Mouse (Mus musculus) gastrocnemius, postnatal 14 days (tissue): ENCODE measurements around the gene C87436. TPM values are rescaled to one million over a fixed set of nuclear protein-coding genes. Genes with fewer than 3 reads are reported as not detected.

ENCODE experiments used
- DNase-seq: peaks from one replicate; pipeline ENCODE4 v3.0.0; 2021; ENCODE audit warnings: mixed read lengths
- intact Hi-C: fragments of 180-260 bp; cut with DNase I; formaldehyde crosslinking; loops from one replicate; pipeline ENCODE4 v1.15.1; 2025; ENCODE audit warnings: low total_unique reads
- total RNA-seq, 2 experiments: library from RNA; stranded (reverse); gene quantifications; 2 replicates each; pipeline ENCODE4 v1.2.3; 2021

Gene C87436
- total RNA-seq, 2 experiments from 2014 or later, result 6.4 to 7.8 TPM

DNA sequence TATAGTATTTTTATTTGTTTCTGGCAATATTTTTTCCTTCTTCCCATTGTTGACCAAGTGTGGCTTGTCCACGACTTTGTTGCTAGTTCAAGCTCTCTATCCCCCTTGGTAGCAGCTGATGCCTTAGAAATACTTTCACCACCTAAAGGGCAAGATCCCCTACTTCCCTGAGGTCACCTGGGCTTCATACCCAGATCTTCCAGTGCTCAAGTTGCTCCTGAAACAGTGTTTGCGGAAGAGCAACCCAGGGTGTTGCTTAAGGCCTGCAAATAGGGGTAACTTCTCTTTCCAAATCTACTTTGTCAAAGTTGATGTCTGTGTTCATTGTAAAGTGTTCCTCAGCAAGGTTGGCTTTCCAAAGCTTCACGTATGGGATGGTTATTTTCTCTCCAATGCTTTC, 18.9 kb upstream of the C87436 start:
- DNase-seq, result no peak
- intact Hi-C loops, result no loop called here

DNA sequence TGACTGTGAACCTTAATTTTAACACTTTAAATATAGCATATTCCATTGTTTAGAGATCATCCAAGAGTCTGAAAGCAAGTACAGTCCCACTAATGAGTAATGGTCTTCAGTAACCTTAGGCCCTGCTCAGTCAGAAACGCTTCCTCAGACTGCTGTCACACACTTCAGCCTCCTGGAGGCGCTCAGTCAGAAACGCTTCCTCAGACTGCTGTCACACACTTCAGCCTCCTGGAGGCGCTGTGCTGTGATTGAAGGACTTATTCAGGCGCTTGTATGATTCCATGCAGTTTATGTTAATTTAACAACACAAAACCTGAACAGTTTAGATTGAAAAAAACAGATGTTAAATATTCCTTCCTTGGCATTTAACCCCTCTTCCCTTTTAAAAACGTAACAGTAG, 17.7 kb upstream of the C87436 start:
- intact Hi-C loops, result no loop called here
- no peak for DNase-seq

DNA sequence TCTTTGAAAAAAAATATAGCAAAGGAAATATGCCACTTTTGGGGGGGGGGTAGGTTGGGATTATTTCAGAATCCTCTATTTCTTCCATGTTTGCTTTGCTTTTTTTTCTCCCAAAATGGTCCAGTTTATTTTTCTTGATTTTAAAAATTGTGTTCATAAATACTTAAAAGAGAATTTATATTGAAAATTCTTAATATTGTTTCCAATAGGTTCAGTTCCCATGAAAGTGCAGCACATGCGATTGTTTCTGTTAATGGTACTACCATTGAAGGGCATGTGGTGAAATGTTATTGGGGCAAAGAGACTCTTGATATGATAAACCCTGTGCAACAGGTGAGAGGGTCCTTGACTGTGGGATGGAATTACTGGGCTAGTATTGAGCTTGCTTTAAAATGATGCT, 11.8 kb upstream of the C87436 start, which contains the start of gene Gm44790:
Gene Gm44790, plus strand, starts transcription at position 301 of the 400 bp plus-strand sequence.
- DNase-seq, result no peak
- intact Hi-C loops, result no loop called here

DNA sequence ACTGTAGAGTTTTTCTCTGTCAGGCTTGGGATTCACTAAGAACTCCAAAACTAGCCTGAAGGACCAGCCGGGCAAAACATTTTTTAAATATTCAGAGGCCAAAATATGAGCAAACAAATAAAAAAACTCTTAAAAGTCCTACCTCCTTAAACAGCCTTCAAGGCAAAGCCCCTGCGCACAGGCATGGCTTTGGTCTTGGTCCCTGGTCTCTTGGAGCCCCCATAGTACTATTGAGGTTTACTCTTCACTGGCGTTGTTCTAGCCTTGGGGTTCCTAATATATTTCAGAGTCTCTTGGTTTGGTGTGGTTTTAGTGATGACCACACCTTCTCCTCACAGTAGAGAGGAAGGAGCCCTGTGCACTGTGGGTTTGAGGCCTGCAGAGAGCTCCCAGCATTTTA, 6.6 kb upstream of the C87436 start:
- intact Hi-C loops, result no loop called here

DNA sequence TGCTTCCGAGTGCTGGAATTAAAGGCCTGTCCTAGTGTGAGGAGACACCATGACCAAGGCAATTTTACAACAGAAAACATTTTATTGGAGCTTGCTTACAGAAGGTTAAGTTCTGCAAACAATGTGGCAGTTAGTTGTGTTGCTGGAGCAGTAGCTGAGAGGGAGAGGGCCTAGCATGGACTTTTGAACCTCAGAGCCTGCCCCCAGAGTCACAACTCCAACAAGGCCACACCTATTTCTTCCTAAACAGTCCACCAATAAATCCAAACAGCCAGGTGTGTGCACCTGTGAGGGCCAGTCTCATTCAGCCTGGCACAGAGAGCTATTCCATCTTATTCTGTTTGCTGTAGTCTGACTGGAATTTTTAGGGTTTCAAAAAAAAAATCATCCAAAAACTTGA, 4.5 kb upstream of the C87436 start:
- DNase-seq, result no peak
- intact Hi-C loops, result no loop called here

More for the DNA sequence above, 6.6 kb upstream of the C87436 start:
- no peak for DNase-seq

DNA sequence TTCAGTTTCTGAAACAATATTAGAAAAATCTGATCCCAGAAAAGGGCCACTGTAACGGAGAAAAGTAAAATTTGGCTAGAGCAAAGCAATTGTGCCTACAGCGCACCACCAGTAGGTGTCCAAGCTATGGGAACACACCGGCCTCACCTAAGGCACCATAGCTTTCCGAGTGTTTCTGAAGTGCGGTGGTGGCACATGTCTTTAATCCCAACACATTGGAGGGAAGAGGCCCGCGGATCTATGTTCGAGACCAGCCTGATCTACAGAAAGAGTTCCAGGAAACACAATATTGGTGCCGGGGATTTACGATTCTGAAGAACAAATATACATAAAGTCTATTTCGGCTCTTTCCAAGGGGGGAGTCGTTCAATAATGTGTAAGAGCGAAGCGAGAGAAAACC, 463 bp upstream of the C87436 start:
- intact Hi-C loops, result no loop called here
- peak; percentile 19 for DNase-seq

DNA sequence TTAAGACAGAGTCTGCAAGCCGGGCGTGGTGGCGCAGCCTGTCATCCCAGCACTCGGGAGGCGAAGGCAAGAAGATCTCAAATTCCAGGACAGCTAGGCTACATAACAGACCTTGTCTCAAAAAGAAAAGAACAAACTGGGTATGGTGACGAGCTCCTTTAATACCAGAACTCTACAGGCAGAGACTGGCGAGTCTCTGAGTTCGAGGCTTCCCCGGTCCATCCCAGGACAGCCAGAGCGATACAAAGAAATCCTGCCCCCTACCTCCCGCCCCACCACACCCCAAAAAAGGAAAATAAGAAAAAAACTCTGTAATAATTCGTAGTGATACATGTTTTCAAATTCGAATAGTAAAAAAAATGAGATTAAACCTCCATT, 934 bp downstream of the C87436 start:
- intact Hi-C loops, result no loop called here

DNA sequence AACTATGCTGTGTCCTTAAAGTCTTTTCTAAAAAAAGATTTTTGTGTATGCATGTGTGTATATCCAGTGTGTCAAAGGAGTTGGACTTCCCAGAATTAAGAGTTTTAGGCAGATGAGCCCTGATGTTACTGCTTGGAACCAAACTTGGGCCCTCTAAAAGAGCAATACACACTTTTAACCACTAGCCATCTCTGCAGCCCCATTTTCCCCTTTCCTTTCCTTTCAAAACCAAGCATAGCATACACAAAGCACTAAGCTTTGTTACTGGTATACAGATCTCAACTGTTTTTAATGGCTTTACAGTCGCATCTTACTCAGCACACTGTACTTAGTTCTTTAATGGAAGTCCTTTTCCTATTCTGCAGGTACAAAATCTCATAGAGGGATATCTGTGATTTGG, 1.4 kb downstream of the C87436 start:
- no peak for DNase-seq
- intact Hi-C loops, result no loop called here

More for the DNA sequence above, 934 bp downstream of the C87436 start:
- no peak for DNase-seq

DNA sequence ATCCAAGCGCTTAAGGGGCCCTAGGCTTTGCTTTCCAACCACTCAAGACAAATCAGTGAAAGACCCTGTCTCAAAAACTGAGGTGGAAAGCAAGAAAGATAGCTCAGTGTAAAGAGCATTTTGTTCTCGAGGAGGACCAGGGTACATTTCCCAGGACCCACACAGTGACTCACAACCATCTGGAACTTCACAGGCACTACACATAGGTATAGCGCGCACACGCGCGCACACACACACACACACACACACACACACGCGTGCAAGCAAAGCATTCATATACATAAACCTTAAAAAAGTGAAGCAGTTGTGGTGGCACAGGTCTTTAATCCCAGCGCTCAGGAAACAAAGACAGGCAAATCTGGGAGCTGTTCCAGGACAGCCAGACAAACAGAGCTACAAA, 3.4 kb downstream of the C87436 start:
- intact Hi-C loops, result no loop called here
- DNase-seq, result no peak

DNA sequence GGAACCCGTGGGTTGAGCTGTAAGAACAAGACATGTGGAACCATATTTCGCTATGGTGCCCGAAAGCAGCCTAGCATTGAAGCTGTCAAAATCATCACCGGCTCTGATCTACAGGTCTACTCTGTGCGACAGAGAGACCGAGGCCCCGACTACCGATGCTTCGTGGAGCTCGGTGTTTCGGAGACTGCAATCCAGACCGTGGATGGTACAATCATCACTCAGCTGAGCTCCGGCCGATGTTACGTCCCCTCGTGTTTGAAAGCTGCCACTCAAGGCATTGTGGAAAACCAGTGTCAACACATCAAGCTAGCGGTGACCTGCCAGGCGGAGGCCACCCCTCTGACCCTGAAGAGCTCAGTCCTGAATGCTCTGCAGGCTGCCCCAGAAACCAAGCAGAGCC, 7.4 kb downstream of the C87436 start:
- intact Hi-C loops, result no loop called here

DNA sequence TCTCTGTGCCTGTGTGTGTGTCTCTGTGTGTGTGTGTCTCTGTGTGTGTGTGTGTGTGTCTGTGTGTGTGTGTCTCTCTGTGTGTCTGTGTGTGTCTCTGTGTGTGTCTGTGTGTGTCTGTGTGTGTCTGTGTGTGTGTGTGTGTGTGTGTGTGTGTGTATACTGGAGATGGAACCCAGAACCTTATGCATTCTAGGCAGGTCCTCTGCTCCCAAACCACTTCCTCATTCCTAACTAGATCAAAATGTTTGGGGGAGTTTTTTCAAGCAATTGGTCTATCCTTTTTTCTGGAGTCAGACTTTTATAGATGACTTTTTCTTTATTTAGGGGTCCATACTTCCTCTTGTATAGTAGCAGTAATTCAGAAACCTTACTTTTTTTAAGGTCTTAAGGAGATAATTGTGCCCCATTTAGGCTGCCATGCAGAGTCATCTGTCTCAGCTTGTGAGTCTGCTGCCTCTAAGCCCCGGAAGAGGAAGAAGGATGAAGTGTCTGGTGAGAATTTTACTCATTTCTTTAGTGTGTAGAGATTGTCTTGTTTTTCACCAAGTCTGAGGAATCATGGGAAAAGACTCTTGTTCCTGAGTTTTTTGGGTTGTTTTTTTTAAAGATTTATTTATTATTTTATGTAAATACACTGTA, 8.9 kb downstream of the C87436 start:
- intact Hi-C loops, result no loop called here

More for the DNA sequence above, 7.4 kb downstream of the C87436 start:
- DNase-seq, result no peak

DNA sequence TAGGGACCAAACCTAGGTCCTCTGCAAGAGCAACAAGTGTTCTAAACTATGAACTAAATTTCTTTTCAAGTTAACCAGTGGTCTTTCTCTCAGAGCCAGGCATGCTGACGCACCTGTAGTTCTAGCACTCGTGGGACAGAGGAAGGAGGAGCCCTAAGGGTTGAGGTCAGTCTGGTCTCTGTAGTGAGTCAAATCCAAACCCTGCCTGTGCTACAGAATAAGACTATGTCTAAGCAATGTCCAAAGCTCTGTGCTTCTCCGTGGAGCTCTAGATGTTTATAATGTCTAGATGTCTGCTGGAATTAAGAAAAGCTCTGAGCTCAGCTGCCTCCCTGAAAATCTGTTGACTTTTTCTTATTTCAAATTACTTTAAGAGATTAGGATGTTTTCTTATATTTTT, 18.6 kb downstream of the C87436 start:
- DNase-seq, result no peak
- intact Hi-C loops, result no loop called here

More for the DNA sequence above, 8.9 kb downstream of the C87436 start:
- DNase-seq, result no peak

DNA sequence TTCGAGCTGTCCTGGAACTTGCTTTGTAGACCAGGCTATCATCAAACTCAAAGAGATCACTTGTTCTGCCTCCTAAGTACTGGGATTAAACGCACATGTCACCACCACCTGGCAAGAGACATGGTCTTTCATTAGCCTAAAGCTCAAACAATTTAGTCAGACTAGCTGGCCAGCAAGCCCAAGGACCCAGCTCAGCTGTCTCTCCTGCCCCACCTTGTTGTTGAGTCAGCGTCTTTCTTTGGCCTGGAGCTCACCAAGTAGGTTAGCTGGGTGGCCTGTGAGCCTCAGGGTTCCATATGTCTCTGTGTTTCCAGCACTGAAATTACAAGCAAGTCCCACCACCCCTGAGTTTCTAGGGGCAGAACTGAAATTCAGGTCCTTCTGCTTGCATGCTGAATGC, 24.9 kb downstream of the C87436 start:
- intact Hi-C loops, result loop anchor here (10.0 kb wide), 1 partner anchor 212 kb away; no protein-coding TSS in a partner anchor
- no peak for DNase-seq

DNA sequence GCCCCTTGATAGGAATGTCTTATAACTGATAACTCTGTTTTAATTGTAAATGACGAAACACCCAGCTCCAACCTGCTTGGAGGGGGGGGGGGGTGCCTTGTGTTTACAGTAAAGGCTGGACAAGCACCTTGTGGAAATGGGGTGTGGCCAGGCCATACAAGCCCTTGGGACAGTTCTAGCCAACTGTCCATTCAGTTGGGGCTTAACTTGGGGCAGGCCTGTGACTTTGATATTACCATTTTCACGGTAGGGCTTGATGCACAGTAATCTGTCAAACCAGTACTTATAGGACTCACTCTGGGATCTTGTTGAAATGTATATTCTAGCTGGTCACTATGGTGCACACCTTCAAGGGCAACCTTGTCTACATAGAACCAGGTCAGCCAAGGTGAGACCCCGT, 33.1 kb downstream of the C87436 start:
- no peak for DNase-seq
- intact Hi-C loops, result loop anchor here (5.0 kb wide), 1 partner anchor 56 kb away; the partner anchor contains the start of gene Pcbp1

DNA sequence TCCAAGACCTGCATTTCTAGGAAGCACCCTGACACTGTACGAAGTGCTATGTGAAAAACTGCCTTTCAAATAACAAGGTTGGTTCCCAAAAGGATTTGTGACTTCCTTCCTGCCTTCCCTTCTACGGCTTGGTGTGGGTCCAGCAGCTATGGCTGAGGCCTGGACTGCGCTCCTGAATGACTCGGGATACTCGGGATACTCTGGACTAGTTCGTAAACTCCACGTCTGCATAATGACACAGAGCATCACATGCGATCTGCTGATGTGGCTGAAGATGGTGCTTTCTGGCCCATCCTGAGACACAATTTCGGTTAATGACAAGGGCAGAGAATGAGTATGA, 33.6 kb downstream of the C87436 start:
- DNase-seq, result no peak
- intact Hi-C loops, result loop anchor here (5.0 kb wide), 1 partner anchor 56 kb away; the partner anchor contains the start of gene Pcbp1

DNA sequence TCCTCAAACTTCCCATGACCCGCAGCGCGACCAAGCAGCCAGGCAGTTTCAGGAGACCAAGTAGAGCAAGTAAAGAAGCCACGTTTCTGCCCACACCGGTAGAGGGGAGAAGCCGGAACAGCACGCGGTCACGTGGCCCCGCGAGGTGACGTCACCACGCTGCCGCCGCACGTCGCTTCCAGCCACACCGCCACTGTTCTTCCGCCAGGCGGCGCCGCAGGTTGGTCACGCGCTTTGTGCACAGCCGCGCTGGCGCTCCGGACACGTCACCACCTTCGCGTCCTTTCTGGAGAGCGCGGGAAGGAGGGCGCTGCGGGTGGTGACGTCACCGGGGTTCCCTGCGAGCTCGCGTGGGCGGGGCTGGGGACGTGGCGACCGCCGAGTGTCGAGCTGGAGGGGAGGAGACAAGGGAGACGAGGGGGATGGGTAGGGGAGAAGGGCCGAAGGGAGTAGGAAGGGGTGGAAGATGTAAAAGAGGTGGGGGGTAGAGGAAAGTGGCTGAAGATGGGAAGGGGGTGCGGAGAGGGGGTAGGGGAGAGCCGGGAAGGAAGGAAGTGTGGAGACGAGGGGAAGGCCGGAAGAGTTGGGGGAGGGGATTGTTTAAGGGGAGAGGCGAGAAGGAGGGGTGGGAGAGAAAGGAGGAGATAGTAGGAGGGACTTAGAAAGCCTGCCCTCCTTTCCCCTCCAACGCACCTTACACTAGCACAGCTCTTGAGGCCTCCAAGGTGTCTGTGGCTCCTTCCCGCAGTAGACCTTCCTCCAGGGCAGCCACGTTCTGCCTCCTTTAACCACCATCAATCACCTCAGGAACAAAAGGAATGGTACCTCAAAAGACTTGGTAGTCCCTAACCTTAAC, 34.2 kb downstream of the C87436 start:
- intact Hi-C loops, result loop anchor here (5.0 kb wide), 1 partner anchor 55 kb away; the partner anchor contains the start of gene Pcbp1
- peak; percentile 100 for DNase-seq

DNA sequence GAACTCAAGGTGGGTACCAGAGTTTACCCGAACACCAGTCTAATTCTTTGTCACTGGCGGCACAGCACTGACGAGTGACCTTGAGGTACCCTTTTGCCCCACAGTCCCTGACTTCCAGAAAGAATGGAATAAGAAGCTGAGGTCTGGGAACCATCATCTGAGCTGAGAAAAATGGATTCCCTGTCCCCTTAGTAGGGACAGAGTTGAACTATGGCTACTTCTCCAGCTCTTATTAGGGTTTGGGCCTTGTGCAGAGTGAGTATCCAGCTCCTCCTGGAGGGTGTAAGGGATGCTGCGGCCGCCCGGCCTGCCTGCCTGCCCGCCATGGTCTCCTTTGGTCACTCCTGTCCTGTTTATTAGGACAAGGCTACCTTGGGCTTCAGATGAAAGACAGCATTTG, 34.9 kb downstream of the C87436 start:
- intact Hi-C loops, result loop anchor here (5.0 kb wide), 1 partner anchor 54 kb away; the partner anchor contains the start of gene Pcbp1
- DNase-seq, result no peak

DNA sequence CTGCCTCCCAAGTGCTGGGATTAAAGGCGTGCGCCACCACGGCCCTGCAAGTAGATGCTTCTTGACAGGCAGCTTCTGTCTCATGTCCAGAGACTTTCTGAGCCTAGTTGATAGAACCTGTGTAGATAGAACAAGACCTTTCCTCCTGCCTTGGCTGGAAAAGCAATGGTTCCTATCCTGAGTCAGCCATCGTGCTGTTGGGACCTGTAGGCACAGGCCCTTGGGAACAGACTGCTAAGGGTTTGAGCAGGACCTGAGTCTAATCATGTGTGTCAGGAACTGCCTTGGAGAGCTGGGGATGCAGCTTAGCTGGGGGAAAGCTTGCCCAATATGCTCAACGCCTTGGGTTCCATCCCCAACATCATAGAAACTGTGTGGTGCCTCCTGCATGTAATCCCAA, 35.9 kb downstream of the C87436 start:
- intact Hi-C loops, result loop anchor here (5.0 kb wide), 1 partner anchor 53 kb away; the partner anchor contains the start of gene Pcbp1
- DNase-seq, result no peak

DNA sequence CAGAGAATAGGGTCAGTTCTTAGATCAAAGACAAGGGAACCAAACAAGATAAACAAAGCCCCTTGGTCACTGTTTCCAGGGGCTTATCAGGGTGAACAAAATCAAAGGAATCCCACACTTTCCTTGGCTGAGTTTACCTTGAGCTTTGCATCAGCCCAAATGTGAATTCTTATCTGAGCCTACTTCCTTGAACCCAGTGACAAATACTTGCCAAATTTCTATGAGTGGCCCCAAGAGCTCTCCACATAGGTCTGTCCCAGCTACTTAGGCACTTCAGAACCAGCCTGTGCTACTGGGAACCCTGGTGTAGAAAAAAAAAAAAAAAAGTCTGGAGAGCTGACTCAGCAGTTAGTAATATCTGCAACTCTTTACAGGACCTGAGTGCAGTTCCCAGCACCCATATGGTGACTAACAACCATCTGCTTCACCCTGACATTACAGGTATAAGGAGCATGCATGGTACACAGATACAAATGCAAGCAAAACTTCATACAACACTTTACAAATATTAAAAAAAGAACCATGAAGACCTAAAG, 36.5 kb downstream of the C87436 start:
- no peak for DNase-seq
- intact Hi-C loops, result loop anchor here (5.0 kb wide), 1 partner anchor 53 kb away; the partner anchor contains the start of gene Pcbp1

DNA sequence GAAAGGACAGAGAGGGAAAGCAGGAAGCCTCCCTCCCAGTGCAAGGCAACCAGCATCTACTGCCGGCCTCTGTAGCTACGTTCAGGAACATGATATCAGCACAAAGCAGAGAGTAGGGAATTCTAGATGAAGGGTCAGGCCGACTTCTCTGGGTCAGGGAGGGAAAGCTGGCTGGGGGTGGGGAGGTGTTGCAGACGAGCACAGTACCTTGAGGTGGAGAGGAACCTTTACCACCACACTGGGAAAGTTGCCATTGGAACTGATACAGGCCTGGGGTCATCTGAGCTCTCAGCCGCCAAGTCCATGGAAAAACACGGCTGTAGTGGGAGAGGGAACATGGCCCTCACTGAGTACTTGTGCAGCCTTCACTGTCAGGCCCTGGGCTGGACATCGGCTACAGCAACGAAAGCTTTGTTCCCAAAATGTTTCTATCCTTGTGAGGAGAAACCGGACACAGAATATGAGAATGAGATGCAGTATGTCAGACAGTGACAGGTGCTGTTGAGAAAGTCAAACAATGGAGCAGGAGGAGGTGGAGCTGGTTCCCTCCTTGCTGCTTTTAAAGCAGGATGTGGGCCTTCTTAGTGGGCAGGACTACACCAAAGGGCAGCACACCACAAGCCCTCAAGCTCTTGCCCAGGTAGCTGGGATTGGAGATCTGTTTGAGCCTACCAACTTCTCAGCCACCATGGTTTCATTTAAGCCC, 37.4 kb downstream of the C87436 start:
- intact Hi-C loops, result no loop called here
- DNase-seq, result peak; percentile 40
